Mouse (Mus musculus) liver (tissue): ENCODE measurements around the gene Trpc5.

Experiments used
- DNase-seq: peaks from one replicate; pipeline ENCODE4 v3.0.0-alpha.2; 2020; ENCODE audit warnings: mixed read lengths

Gene Trpc5

GRCm38 (mm10) chrX:144688142-144688206, at the start of gene Trpc5:
Trpc5 (minus strand) TSS chrX:144688180.
- no peak for DNase-seq

- no peak for DNase-seq
Observed at GRCm38 (mm10) chrX:144716330-144716729, 28.4 kb upstream of the Trpc5 start.

- no peak for DNase-seq
Observed at GRCm38 (mm10) chrX:144689859-144690181, 1.8 kb upstream of the Trpc5 start.

GRCm38 (mm10) chrX:144689119-144689858, 1.3 kb upstream of the Trpc5 start:
- DNase-seq: no peak

- peak; percentile 20 for DNase-seq
Observed at GRCm38 (mm10) chrX:144688207-144689118, 483 bp upstream of the Trpc5 start, which contains the start of gene Rtl4. Rtl4 (plus strand) TSS chrX:144688907.

GRCm38 (mm10) chrX:144687742-144688141, 238 bp downstream of the Trpc5 start:
- DNase-seq: no peak

- DNase-seq: no peak
Observed at GRCm38 (mm10) chrX:144652196-144652595, 35.8 kb downstream of the Trpc5 start.

- no peak for DNase-seq
Observed at GRCm38 (mm10) chrX:144645394-144645793, 42.6 kb downstream of the Trpc5 start.

- DNase-seq: no peak
Observed at GRCm38 (mm10) chrX:144644756-144645155, 43.2 kb downstream of the Trpc5 start.

- DNase-seq: no peak
Observed at GRCm38 (mm10) chrX:144612753-144613152, 75.2 kb downstream of the Trpc5 start.

GRCm38 (mm10) chrX:144536431-144536830, 151.5 kb downstream of the Trpc5 start:
- DNase-seq: peak; percentile 3

- DNase-seq: peak; percentile 3
Observed at GRCm38 (mm10) chrX:144526042-144526441, 161.9 kb downstream of the Trpc5 start.

GRCm38 (mm10) chrX:144523239-144523638, 164.7 kb downstream of the Trpc5 start:
- no peak for DNase-seq

- DNase-seq: no peak
Observed at GRCm38 (mm10) chrX:144491394-144491793, 196.6 kb downstream of the Trpc5 start.

GRCm38 (mm10) chrX:144464416-144464815, 223.6 kb downstream of the Trpc5 start:
- no peak for DNase-seq

GRCm38 (mm10) chrX:144456281-144456680, 231.7 kb downstream of the Trpc5 start, which contains the start of gene Trpc5os:
Trpc5os (plus strand) TSS chrX:144456581.
- DNase-seq: no peak

- no peak for DNase-seq
Observed at GRCm38 (mm10) chrX:144423848-144424247, 264.1 kb downstream of the Trpc5 start.

- no peak for DNase-seq
Observed at GRCm38 (mm10) chrX:144421091-144421490, 266.9 kb downstream of the Trpc5 start.

GRCm38 (mm10) chrX:144420259-144420658, 267.7 kb downstream of the Trpc5 start:
- DNase-seq: no peak

GRCm38 (mm10) chrX:144408036-144408435, 279.9 kb downstream of the Trpc5 start:
- no peak for DNase-seq

GRCm38 (mm10) chrX:144403526-144403925, 284.5 kb downstream of the Trpc5 start:
- peak; percentile 47 for DNase-seq

- DNase-seq: no peak
Observed at GRCm38 (mm10) chrX:144374196-144374595, 313.8 kb downstream of the Trpc5 start.

- DNase-seq: no peak
Observed at GRCm38 (mm10) chrX:144338355-144338754, 349.6 kb downstream of the Trpc5 start.

GRCm38 (mm10) chrX:144337938-144338337, 350.0 kb downstream of the Trpc5 start:
- no peak for DNase-seq
